Mouse (Mus musculus): ENCODE results near the gene Bysl. TPM values are rescaled to one million over a fixed set of nuclear protein-coding genes. Genes with fewer than 3 reads are reported as not detected.
"Not testable (repeated sequence)": the region's sequence is repeated elsewhere in the genome, so short reads cannot be mapped to it uniquely, and the experiment has no call there.

The Bysl gene
- 10 to 100 TPM; 14.2 to 16.9 (median 15.9) TPM for total RNA-seq (2022)

GRCm38 (mm10) chr17:47610849-47611660 is at the start of gene Bysl, which contains the start of the genes Med20 and Gm20517:
Bysl (minus strand) TSS chr17:47611492.
Med20 (plus strand) TSS chr17:47611582.
Gm20517 (plus strand) TSS chr17:47611589.
- peak; percentile 96 for DNase-seq (ENCODE audit: low spot score)

DNA sequence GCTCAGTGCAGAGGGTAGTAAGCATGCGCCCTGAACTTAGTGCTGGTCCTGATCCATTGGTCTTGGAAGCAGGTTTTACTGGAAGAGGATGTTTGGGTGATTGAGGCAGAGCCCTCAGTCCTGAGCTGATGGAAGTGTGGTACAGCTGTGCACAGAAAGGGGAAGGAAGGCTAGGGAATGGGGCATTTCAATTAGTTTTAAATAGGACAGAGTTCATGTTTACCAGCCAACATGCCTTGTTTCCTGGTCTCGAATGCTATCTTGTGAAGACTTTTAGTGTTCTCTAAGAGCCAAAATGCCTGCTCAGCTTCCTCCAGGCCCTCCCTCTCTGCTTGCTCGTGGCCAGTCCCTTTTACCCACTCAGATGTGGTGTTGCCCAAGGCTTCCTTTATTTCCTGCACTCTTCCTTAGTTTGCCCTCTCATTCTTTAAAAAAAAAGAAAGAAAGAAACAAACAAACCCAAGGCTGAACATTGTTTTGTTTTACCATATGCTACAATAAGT is 47.5 kb upstream of the Bysl start:
- peak; percentile 6 for DNase-seq (ENCODE audit: low spot score)

- DNase-seq (ENCODE audit: low spot score) = no peak
Observed at GRCm38 (mm10) chr17:47657901-47658300, 46.6 kb upstream of the Bysl start.

- DNase-seq (ENCODE audit: low spot score) = no peak
Observed at GRCm38 (mm10) chr17:47655697-47656096, 44.4 kb upstream of the Bysl start.

DNA sequence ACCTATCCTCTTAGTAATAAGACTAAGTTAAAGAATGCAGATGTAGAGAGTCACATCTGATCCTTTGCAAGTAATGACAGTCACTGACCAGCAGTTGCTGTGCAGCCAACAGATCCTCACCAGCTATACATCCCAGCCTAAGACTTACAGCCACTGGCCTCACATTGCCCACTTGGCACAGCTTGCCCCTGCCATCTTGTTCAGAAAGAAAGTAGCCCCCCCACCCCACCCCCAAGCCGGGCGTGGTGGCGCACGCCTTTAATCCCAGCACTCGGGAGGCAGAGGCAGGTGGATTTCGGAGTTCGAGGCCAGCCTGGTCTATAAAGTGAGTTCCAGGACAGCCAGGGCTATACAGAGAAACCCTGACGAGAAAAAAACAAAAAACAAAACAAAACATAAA is 43.1 kb upstream of the Bysl start:
- not testable (repeated sequence) for DNase-seq (ENCODE audit: low spot score)

- no peak for DNase-seq (ENCODE audit: low spot score)
Observed at GRCm38 (mm10) chr17:47651953-47652352, 40.7 kb upstream of the Bysl start.

DNA sequence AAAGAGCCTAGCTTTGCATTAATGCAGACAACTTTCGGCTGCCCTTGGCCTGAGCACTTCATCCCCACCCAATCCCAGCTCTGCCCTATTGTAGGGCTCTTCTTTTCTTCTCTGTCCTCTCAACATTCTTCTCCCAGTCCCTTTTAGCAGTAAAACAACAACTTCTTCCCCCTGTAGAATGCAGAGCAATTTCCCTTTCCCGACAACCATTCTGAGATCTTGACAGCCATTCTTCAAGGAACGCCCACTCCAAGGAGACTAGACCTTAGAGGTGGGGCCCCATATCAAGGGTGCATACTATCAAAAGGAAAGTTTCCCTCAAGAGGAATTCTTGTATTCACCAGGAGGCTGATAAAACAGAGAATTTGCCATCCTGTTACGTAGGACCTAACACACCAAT is 37.7 kb upstream of the Bysl start:
- DNase-seq (ENCODE audit: low spot score) = no peak

- peak; percentile 42 for DNase-seq (ENCODE audit: low spot score)
Observed at GRCm38 (mm10) chr17:47646683-47647082, 35.4 kb upstream of the Bysl start.

DNA sequence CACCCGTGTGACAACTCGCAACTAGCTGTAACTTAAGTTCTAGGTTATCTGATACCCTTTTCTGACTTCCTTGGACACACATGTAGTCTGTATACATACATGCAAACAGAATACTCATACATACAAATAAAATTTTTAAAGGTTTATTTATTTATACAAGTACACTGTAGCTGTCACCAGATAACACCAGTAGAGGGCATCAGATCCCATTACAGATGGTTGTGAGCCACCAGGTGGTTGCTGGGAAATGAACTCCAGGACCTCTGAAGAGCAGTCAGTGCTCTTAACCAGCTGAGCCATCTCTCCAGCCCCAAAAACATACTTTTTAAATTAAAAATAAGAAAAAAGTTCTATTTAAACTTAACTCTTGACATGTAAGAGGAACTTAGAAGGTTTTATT is 31.7 kb upstream of the Bysl start:
- DNase-seq (ENCODE audit: low spot score) = no peak

DNA sequence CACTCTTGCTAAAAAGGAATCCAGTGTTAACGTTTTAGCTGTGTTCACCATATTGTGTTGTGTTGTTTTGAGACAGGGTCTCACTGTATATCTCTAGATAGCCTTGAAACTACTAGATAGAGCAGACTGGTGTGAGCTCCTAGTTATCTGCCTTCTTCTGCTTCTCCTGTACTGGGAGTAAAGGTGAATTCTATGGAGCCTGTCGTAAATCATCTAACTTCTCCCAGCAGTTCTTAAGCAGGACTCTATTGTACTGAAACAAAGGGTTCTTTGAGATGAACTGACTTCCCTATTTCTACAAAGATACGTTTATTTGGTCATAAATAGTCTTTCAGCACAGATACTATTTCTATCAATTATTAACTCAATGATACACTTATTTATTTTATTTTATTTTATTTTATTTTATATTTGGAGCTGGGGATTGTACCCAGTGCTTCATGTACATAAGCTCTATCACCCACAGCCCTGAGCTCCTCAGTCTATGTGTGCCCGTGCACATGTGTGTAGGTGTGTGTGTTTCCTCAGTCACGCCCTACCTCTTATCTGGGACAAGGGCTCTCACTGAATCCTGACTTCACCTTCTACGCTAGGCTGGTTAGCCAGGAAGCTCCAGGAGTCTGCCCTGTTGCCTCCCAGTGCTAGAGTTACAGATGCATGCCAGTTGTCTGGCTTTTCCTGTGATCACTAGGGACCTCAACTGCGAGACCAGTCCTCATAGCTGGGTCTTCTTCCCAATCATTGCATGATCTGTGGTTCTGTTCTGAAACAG is 22.9 kb upstream of the Bysl start:
- DNase-seq (ENCODE audit: low spot score) = no peak

- no peak for DNase-seq (ENCODE audit: low spot score)
Observed at GRCm38 (mm10) chr17:47632181-47632840, 21.0 kb upstream of the Bysl start.

- DNase-seq (ENCODE audit: low spot score) = no peak
Observed at GRCm38 (mm10) chr17:47630678-47631065, 19.4 kb upstream of the Bysl start, which contains the start of gene Usp49. Usp49 (plus strand) TSS chr17:47630690.

- DNase-seq (ENCODE audit: low spot score) = no peak
Observed at GRCm38 (mm10) chr17:47629717-47630677, 18.7 kb upstream of the Bysl start.

GRCm38 (mm10) chr17:47628851-47629676 is 17.8 kb upstream of the Bysl start:
- peak; percentile 90 for DNase-seq (ENCODE audit: low spot score)

DNA sequence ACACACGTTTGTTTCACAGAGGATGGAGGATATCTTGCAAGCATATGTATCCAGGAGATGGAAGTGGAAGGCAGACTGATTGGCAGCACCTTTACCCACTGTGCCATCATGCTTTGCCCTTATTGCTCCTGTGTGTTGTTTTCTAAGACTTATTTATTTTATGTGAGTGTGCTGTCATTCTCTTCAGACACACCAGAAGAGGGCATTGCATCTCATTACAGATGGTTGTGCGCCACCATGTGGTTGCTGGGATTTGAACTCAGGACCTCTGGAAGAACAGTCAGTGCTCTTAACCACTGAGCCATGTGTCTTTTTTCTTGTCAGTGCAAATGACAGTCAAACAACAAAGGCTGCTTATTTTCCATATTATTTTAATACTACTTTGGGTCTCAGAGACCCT is 16.5 kb upstream of the Bysl start:
- no peak for DNase-seq (ENCODE audit: low spot score)

DNA sequence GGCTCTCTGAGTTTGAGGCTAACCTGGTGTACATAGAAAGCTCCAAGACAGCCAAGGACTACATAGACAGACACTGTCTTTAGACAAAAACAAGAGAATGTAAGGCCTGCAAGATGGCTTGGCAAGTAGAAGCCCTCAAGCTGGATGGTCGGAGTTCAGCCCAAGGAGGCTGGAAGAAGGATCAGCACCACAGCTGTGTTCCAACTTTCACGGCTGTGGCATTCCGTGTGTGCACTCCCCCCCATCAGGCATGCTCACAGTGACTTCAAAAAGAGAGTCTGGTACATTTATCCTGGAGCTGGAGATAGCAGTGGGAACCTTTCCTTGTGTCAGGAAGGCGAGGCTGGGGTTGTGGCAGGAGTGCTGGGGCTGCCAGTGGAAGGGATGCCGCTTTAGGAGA is 14.7 kb upstream of the Bysl start:
- no peak for DNase-seq (ENCODE audit: low spot score)

- peak; percentile 37 for DNase-seq (ENCODE audit: low spot score)
Observed at GRCm38 (mm10) chr17:47625088-47625487, 13.8 kb upstream of the Bysl start.

- DNase-seq (ENCODE audit: low spot score) = not testable (repeated sequence)
Observed at GRCm38 (mm10) chr17:47624572-47624971, 13.3 kb upstream of the Bysl start.

DNA sequence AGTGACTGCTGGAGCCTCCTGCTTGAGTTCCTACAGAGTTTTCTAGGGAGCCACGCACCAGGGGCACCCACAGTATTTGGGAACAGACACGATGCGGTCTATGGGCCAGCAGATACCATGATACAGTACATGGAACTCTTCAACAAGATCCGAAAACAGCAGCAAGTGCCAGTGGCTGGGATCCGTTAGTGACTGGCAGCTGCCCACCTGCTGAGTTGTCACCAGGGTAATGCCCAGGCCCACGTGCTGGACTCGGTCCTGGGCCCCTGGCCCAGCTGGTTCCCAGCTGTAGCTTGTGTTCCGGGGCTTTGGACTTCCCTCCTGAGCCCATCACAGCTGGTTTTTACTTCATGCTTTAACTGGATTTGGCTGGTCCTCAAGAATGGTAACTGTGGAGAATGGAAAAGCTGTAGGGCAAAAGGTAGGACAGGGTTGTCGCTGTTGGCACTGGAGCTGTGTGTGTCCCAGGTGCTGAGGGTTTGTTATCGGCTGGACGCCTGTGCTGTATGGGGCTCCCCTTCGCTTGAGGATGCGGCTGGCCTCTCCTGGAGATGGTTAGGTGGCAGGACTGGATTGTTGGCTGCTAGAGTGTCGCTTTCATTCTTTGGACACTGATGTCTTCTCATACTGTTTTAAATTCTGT is 11.7 kb upstream of the Bysl start:
- no peak for DNase-seq (ENCODE audit: low spot score)

All from heart, adult 8-10 months (tissue).